Mouse (Mus musculus): ENCODE data around the gene Parn.

The Parn gene

DNA sequence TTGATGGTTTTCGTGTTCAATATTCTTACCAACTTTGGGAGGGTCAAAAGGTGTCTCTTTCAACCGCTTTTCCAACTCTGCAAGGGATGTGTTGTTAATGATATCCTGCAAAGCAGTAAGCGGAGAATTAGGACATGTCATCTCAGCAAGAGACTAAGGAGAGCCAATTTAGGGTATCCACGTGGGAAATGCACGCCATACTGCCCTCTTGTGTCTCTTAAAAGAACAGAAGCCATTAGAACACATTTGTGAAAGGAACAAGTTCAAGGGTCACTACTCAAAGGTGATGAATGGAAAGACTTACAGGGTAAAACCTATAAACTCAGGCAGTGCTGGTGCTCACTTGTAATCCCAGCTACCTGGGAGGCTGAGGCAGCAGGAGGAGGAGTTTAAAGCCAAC lies 39.6 kb downstream of the Parn start:
- 50% methylated on average over 5 of the region's 5 CpGs for WGBS

DNA sequence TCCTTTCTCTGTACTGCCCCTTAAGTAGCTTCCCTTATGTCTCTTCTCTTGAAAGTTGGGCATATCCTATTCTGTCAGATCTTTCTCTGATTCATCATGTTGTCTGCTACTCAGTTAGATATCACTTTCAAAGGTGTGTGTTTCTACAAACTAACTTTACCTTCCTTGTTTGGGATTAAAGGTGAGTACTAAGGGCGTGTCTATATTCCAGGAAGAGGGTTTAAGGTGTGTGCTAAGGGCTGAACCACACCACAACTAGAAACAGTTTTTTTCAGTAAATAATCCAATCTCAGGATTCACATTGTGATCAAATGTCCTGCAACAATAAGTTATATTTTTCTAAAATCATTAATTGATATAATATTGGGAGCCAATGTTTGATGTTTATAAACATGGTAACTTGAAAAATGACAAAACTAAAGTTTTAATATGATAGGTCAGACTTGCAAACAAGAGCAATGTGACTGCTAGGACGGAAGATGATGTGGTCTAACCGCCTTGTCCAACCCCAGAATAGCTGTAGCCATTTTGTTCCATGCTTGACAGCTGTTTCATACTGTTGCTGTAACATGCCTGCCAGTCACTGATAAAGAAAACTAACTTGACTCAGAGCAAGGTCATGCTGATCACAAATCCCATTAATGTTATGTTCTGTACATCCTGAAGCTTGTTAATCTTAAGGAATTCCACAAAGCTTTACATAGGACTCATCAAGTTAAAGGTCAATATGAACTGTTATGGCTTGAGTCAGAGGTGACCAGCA lies 46.0 kb downstream of the Parn start:
- 97% methylated on average over 3 of the region's 3 CpGs for WGBS

- WGBS: 94% methylated on average over 3 of the region's 3 CpGs
Measured at GRCm38 (mm10) chr16:13620194-13620593, 47.8 kb downstream of the Parn start.

- WGBS: 88% methylated on average over 5 of the region's 5 CpGs
Measured at GRCm38 (mm10) chr16:13615276-13615675, 52.7 kb downstream of the Parn start.

DNA sequence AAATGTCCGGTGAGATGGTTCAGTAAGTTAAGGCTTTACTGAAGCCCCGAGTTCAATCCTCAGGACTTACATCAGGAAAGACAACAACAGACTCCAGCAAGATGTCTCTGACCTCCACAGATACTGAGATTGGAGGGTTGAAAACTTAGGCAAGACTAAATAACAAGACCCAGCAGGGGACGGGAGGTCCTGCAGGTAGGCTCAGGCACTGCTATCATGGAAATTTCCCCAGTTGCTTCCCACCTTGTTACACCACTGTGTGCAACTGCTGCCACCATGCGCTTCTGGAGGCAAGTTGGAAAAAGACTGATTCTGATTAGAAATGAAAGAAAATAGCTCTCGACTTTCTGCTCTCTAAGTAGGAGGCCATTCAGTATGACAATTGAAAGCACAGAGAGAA lies 55.4 kb downstream of the Parn start:
- 81% methylated on average over 5 of the region's 5 CpGs for WGBS

GRCm38 (mm10) chr16:13612058-13612457 lies 55.9 kb downstream of the Parn start:
- WGBS: 66% methylated on average over 6 of the region's 6 CpGs

DNA sequence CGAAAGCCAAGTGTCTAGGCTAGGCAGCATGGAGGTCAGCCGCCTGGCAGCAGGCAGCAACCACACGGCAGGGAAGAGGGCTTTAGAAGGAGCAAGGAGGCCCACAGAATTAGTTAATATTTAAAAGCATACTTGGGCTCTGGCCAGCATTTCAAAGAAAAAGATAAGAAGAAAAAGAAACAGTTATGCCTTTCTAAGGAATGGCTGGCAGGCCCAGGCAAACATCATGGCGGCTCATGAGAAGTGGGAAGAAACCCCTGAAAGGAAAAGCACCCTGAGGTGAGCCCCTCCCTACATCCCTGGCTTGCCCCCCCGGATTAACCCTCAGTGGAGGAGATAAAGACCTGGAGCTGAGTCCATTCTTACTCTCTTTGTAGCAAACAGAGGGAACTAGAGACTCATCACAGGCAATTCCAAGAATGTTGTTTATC lies 57.0 kb downstream of the Parn start:
- 74% methylated on average over 5 of the region's 5 CpGs for WGBS

GRCm38 (mm10) chr16:13608705-13609085 lies 59.3 kb downstream of the Parn start:
- WGBS: 94% methylated on average over 1 of the region's 1 CpGs

GRCm38 (mm10) chr16:13607987-13608704 lies 59.8 kb downstream of the Parn start:
- 74% methylated on average over 4 of the region's 4 CpGs for WGBS

- 65% methylated on average over 1 of the region's 1 CpGs for WGBS
Measured at GRCm38 (mm10) chr16:13602779-13603178, 65.2 kb downstream of the Parn start.

DNA sequence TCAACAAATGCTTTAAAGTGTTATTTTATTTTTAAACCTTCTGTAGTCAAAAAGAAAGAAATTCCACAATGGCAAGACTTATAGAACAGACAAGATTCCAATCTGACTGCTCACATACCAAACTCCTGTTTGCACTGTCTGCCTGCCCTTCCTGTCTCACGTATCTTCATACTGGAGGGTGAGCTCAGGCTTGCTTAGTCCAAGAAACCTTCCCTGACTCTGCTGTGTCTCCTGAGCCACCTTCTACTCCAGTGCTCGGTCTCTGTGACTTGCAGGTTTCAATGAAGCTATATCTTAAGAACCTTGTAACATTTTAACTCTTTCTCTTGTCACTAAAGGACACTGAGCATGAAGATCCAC lies 78.9 kb downstream of the Parn start:
- WGBS: 79% methylated on average over 2 of the region's 2 CpGs

DNA sequence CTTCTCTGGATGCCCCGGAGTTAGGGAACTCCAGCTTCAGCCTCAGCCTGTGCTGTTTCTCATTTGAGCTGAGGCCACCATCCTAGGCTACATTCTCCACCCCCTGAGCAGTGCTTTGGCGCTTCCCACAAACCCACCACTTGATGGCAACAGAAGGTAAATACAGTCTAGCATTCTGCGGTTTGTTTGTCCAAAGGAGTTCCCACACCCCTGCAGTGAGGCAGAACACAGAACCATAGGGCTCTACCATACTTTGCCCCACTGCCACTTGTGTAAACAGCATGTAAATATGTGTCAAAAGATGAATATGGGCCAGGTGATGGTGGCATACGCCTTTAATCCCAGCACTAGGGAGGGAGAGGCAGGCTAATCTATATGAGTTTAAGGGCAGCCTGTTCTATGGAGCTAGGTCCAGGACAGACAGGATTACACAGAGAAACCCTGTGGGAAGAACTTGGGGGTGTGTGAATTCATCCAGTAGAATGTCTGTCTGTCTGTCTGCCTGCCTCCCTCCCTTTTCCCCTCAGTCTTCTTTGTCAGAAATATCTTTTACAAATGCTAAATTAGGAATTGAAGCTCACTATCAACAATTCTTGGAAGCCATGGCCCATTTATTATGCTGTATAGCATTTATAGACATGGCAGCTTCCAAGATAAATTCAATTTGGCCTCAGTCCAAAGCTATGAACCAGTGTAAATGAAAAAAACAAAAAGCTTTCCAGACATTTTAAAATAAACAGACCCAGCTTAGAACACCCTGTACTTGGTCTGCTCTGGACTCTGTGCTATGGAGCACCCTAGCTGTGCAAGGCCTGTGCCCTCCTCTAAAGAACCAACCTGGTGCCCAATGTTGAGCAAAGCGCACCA lies 79.6 kb downstream of the Parn start:
- WGBS: 77% methylated on average over 5 of the region's 5 CpGs

GRCm38 (mm10) chr16:13585234-13585633 lies 82.7 kb downstream of the Parn start:
- 63% methylated on average over 9 of the region's 9 CpGs for WGBS

GRCm38 (mm10) chr16:13580784-13581183 lies 87.2 kb downstream of the Parn start:
- WGBS: 87% methylated on average over 3 of the region's 3 CpGs

DNA sequence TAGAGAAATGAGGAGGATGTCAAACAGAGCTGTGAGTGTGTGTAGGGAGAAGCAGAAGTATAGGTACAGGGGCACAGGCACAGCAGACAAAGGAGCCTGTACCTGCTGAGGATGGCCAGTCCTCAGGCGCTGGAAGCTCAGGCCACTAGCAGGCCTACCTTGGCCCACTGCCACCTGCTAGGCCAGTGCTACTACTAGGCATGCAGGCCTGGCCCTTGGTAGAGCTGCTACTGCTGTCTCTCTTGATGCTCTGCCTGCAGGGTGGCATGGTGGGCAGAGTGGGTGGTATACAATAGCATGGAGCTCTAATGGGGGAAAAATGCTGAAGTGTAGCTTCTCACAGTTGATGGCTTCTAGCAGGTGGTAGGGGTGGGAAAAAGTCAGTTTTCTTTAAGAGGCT lies 88.0 kb downstream of the Parn start:
- 85% methylated on average over 1 of the region's 1 CpGs for whole genome bisulfite sequencing

DNA sequence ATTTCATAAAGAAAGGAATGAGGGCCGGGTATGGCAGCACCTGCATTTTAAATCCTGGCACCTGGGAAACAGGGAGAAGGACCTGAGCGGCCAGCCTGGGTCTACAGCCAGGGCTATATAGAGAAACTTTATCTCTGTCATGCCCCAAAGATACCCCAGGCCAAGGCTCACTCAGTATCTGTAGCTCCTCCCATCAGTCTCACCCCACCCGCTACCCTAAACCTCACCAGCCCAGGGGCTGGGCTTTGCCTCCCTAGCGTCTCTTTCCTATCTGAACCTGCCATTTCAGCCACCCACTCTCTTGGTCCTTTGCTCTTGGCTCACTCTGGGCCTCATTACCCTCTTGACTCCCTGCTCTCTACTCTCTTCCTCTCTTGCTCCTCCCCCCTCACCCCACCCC lies 92.7 kb downstream of the Parn start:
- WGBS: 96% methylated on average over 4 of the region's 4 CpGs

- 95% methylated on average over 2 of the region's 2 CpGs for WGBS
Measured at GRCm38 (mm10) chr16:13568280-13568679, 99.7 kb downstream of the Parn start.

DNA sequence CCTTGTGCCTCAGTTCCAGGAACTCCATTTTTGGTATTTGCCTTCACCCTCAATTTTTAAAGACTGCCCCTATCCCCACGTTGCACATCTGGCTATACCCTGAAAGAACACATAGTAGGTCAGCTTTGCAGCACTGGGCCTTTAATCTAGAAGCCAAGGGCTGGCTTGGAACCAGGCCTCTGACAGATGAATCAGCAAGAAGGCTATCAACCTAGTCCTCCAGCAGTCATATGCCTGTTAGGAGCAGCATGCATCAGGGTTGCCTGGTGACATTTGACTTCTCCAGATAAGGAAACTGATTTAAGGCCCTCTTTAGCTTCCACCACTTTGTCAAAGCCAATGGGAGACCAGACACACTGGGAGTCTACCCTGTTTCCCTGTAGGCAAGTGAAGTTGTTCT lies 100.4 kb downstream of the Parn start:
- 90% methylated on average over 1 of the region's 1 CpGs for WGBS

DNA sequence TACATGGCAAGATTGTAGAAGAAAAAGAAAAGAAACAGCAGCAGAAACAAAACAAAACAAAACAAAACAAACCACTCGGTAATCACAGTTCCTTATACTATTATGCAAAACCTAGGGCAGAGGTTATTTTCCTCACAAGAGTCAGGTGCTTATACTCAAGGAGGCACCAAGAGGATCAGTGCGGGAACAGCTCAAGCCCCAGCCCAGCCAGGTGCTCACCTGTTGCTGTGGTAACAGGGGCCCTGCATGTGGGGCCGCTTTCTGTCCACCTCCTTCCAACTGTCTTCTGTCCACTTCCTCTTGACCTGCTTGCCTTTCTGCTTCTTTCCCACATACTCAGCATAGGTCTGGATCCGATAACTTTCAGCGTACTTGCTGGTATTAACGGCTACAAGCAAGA lies 101.6 kb downstream of the Parn start:
- WGBS: 89% methylated on average over 6 of the region's 6 CpGs

DNA sequence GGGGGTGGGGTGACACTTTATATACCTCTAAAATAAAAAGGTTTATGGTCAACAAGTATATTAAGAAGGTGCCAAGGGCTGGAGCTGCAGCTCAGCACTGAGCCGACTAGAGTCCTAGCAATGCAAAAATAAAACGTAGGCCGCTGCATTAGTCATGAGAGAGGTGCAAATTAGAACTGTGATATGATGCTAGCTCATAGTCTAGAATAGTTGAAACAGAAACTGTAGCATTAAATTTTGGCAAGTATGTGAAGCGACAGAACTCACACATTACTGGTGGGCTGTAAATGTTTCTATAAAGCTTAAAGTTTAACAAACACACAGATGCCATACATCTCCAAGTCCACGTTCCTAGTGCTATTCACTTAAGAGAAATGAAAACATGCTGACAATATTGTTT lies 102.7 kb downstream of the Parn start:
- WGBS: 52% methylated on average over 5 of the region's 5 CpGs

DNA sequence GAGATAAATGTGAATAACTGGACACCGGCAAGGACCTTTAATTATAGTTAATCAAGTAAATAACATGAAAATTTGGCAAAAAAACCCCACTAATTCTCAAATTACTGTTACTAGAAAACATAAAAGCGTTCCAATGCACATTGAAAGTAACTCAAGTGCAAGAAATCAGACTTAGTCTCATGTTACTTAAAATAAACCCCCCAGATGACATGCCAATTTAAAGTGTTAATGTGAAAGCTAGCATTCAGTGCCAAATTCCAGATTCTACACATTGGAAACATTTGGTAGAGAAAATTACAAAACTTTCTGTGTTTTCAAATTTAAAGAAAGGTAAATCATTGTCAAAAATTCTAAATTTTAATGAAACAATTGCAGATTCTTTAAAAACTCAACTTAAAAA lies 110.2 kb downstream of the Parn start:
- WGBS: 42% methylated on average over 2 of the region's 2 CpGs

DNA sequence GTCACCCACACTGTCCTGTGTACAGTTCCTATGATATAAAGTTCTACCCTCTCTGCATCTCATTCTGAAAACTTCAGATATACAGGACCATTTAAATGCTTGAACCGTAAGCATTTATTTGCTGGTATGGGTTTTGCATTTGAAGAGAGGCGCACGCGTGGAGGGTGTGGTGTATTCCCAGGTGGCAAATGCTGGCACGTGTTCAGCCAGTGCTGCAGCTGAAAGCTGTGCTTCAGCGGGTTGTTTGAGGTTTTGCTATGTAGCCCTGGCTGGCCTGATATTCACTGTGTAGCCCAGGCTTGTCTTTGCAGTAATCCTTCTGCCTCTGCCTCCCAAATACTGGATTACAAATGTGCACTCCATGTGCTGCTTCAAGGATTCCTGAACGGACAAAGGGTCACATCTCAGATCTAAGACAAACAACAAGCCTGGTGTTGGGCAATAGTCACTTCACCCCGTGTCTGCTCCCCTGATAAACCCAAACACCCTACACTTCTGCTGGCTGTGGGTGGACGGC lies 111.0 kb downstream of the Parn start:
- WGBS: 58% methylated on average over 9 of the region's 9 CpGs
